Mouse (Mus musculus): ENCODE measurements around the gene Efcab9.
A peak's percentile ranks its signal among the peaks of the same experiment; 100 is the strongest.
"Not testable (repeated sequence)": the region's sequence is repeated elsewhere in the genome, so short reads cannot be mapped to it uniquely, and the experiment has no call there.

The Efcab9 gene

DNA sequence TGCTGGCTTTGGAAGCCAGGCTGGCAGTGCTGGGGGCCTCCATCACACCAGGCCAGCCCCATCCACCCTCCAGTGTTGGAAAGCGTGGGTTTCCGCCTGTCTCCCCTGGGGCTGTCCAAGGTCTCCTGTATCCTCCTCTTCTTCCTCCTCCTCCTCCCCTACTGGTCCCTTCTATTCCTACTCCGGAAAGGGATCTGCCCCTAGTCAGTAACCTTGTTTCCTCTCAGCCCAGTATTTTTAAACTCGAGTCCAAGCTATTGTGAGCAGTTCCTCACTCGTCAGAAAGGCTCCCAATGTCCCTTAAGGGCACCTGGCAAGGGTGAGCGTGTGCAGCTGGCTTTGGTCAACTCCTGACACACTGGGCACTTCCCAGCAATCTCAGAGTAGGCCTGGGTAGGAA lies 6.6 kb upstream of the Efcab9 start:
- no peak for DNase-seq (ENCODE audit: low spot score)

DNA sequence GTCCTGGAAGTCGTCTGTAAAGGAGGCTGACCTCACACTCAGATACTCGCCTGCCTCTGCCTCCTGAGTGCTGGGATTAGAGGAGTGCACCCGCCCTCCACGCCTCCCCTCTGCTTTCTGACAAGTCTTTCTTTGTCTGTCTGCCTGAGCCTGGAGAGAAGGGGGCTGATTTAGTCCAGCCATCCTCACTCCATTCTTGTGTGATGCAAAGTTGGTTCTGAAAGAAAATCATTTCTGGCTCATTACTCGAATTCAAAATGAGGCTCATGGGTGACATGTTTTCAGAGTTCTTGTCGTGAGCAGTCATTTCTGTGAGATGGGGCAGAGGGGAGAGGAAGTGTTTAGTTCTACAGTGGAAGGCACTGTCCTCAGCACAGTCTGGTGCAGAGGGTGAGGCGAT lies 5.1 kb upstream of the Efcab9 start:
- DNase-seq (ENCODE audit: low spot score): no peak

DNA sequence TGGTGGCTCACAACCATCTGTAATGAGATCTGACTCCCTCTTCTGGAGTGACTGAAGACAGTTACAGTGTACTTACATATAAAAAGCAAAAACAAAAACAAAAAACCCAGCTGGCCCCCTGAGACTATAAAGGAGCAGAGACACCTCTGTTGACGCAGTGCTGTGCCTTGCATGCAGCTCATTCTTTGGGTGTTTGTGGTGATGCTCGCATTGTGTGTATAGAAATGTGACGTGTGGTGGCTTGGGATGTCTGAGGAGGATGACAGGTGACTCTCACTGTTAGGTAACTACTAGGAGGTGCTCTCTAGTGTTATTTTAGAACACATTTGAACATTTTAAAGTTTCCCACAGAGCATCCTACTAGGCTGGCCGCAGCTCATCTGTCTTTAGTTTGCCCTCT lies 3.8 kb upstream of the Efcab9 start:
- DNase-seq (ENCODE audit: low spot score): no peak

DNA sequence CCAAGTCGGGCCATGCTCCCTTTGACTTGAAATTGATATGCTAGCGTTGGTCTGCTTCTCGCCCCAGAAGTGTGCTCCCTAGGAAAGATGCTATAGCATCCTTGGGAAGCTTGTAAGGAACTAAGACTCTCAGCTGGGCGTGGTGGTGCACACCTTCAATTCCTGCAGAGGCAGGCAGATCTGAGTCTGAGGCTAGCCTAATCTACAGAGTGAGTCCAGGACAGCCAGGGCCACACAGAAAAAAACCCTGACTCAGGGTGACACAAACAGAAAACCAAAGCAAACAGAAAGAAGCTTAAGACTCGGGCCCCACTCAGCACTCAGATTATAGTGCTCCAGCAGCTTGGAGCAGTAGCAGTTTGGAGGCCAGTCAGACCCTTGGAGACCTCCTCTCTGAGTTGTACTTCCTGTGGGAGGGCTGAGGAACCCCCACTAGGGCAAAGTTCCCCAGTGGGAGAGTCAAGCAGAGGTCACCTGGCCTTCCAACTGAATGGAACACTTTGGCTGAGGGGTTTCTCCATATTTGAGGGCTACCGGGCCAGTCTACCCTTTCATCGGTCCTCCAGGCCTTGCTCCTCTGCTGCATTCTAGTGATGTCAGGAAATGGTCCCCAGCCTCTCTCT lies 2.7 kb upstream of the Efcab9 start:
- DNase-seq (ENCODE audit: low spot score): no peak

DNA sequence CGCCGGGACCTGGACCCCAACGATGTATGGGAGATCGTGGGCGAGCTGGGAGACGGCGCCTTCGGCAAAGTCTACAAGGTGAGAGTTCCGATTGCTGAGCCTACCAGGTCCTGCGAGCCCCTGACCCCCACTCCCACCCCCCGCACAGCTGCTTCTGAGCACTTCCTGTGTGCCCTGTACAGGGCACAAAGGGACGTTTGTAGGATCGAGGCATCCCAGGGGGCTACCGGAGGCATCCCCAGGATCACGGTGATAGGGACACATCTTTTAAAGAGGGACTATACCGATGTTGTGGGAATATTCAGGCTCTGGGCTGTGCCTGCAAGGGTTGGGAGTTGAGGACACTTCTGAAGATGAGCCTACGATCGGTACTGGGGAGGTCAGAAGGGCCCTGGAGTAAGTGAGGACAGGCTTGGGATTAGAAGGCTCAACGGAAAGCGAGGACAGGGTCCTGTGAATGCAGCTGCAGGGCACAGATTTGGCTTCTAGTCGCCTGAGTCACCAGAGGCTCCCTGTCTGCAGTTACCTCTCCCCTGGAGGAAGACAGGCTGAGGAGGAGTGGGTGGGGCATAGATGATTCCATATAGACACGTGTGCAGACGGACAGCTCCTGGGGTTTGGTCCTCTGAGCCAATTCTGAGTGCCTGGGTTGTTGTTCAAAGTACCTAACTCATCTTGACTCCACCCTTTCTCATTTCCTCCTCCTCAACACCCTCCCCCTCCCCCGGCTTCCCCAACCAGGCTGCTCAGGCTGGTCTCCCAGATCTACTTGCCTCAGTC lies 1.8 kb upstream of the Efcab9 start:
- DNase-seq (ENCODE audit: low spot score): no peak

DNA sequence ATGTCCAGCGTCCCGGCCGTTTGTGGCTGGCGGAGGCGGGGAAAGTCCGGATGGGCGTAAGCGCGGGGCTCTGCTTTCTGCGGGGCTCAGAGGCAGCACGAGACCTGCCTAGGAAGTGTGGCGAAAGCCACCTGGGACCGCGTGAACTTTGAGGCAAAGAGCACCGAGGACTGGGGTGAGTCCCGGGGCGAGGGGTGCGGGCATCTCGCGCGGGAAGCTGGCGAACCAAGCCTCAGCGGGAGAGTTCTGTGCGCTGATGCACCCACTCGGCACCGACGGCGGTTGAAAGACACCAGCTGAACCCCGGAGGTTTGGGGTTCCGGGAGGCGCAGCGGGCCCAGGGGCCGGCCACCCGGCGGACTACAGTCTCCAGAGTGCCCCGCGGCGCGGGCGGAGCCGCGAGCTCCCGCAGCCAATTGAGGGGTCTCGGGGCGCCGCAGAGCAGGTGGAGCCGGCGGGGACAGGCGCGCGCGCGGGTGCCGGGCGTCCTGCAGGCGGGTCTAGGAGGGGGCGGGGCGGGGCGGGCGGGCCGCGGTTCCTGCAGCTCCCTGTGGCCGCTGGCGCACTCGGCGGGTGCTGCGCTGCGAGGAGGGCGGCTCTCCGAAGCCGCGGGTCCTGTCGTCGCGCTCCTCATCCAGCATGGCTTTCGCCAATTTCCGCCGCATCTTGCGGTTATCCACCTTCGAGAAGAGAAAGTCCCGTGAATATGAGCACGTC lies 1.0 kb upstream of the Efcab9 start, which contains the start of gene Stk10:
TSS of gene Stk10 (plus strand) at position 541 of the 717 bp plus-strand sequence.
- DNase-seq (ENCODE audit: low spot score): peak; percentile 92

DNA sequence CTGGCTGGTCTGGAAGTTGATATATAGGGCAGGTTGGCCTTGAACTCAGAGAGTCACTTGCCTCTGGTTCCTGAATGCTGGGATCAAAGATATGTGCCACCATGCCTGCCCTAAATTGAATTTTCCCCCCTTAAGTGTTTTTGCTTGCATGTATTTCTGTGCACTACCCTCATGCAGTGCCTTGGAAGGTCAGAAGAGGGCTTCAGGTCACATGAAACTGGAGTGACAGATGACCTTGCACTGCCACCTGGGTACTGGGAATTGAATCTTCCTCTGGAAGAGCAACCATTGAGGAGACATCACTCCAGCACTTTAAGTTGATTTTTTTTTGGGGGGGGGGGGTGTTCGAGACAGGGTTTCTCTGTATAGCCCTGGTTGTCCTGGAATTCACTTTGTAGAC lies 1.7 kb downstream of the Efcab9 start:
- DNase-seq (ENCODE audit: low spot score): no peak

DNA sequence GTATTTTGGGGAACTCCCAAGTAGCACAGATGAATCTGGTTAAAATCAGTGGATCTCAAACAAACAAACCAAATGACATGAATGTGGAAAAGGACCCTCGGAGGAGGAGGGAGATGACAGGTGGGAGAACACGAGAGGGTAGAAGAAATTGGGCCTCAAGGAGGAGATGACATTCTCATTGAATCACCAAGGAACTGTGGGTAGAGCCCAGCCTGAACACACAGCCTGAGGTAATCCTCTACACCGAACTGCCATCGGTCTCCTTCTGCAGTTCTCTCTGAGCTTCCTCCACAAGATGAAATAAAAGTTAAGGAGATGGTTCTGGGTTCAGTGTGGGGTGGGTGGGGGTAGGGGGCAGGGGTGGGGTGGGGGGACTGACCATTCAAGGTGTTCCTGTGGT lies 4.9 kb downstream of the Efcab9 start:
- DNase-seq (ENCODE audit: low spot score): no peak

DNA sequence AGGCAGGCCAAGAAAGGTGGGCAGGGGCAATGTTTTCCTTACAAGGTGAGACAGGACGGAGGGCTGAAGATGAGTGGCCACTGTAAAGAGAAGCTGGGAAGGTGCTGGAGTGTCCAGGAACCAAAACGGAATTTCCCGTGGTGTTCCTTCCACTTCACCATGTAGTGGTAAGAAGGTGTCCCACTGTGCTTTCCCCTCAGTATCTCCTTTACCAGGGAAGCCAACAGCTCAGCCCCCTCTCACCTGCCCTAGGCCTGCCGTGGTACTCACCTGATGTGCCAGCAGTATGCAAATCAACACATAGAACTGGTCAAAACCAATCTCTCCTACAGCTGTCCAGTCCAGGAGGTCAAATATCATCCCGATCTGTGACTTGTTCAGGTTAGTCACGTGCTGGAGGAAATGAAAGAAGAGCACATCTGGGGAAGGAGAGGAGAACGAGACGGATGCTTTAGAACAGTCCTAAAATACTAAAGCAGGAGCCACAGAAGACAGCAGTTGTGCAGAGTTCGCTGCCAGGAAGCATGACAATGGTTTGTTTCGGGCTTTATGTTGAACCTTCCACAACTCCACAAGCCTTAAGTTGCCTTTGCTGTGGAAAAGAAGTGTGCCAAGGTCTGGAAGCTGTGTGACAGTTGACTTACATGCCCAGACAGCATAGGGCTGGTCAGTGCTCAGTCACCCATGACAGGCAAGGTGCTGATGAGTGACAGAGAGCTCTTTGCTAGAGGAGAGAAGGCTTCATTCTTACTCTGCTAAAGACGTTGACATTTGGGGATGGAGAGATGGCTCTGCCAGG lies 7.6 kb downstream of the Efcab9 start:
- no peak for DNase-seq (ENCODE audit: low spot score)

DNA sequence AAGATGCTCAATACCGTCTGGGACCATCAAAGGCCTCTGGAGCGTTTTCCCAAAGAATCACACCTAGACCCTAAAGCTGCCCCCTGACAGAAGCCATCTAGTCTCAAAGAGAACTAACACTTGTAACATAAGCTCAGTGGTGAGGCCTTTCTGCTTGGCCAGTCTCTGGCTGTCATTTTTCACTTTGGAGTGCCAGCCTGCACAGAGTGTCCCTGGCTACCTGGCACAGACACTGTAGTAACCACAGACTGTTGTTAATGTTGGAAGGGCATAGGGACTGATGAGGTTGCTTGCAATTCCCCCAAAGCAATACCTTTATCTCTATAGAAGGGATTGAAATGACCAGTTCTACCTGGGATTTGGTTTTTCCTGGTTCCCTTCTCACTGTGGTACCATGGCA lies 10.6 kb downstream of the Efcab9 start:
- DNase-seq (ENCODE audit: low spot score): no peak

DNA sequence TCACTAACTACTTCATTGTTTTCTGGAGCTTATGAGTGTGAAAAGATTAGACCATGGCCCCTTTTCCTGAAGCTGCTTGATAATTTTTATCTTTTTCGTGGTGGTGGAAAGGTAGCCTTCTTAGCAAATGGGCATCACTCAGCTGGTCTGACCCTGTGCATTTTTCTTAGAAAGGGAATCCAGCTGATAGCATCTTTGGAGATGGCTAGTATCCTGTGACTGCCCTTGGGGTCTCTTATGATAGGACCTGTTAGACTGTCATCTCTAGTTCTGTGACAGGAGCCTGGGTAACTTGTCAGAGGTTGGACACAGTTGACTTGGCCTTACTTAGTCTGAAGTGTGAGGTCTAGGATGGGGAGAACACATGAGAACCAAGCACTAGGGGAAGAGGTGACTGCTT lies 12.5 kb downstream of the Efcab9 start:
- no peak for DNase-seq (ENCODE audit: low spot score)

DNA sequence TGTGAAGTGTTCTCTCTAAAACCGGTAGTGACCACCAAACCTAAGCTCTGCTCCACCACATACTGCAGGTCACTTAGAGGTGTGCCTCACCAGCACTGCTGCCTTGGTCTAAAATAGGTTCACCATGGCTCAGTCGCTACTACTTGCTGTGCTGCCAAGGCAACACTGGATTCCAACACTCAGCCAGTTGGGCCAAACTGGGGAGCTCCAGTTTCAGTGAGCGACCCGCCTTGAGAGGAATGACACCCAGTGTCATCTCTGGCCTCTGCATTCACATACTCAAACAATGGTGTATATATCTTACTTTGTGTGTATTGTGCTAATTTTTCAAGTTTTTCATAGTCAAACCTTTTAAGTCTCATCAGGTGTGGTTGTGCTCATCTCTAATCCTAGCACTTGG lies 13.1 kb downstream of the Efcab9 start:
- no peak for DNase-seq (ENCODE audit: low spot score)

DNA sequence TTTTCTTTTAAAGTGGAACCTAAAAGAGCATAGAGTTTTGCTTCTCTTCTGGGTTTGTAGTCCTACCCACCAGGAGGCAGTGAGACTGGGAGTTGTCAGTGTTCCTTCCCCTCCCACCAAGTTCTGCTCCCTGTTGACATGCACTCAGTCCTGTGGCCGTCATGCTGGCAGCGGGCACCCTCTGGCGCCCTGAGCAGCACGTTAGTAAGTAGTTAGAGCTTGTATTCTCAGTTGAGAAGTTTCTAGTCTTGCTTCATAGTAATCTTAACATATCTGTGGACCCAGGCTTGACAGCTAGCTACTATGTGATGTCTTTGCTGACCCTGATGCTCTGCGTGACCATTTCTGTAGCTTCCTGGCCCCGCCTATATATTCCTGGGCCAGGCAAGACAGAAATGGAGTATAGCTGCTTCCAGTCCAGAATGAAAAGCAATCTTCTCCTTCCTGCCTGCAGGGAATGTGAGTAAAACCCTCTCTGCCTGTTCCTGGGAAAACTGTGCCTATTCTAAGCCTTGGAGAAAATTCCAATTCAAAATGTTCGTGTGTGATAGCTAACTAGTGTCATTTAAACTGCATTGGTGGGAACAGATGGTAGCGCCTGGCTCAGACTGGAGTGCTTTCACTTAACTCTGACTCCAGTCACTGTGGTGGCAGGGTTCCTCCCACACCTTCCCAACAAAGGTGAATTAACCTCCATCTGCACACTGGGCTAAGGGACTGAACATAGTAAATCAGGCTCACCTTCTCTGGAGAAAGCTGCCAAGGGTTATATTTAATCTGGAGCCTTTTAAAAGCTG lies 14.8 kb downstream of the Efcab9 start:
- DNase-seq (ENCODE audit: low spot score): no peak

DNA sequence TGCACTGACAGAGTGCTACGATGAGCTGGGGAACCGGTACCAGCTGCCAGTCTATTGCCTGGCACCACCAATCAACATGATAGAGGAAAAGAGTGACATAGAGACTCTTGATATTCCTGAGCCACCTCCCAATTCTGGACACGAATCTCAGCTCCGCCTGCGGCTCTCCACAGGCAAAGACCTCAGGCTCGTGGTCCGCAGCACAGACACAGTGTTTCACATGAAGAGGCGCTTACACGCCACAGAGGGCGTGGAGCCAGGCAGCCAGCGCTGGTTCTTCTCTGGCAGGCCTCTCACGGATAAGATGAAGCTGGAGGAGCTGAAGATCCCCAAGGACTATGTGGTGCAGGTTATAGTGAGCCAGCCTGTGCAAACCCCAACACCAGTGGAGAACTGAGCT lies 15.8 kb downstream of the Efcab9 start:
- no peak for DNase-seq (ENCODE audit: low spot score)

DNA sequence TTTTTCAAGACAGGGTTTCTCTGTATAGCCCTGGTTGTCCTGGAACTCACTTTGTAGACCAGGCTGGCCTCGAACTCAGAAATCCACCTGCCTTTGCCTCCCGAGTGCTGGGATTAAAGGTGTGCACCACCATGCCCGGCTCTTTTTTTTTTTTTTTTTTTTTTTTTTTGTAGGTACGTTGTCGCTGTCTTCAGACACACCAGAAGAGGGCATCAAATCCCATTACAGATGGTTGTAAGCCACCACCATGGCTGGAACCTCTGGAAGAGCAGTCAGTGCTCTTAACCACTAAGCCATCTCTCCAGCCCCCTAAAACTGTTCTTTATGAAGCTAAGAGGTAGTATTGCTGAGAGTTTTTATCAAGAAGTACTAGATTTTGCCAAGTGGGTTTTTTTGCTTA lies 17.0 kb downstream of the Efcab9 start:
- not testable (repeated sequence) for DNase-seq (ENCODE audit: low spot score)

DNA sequence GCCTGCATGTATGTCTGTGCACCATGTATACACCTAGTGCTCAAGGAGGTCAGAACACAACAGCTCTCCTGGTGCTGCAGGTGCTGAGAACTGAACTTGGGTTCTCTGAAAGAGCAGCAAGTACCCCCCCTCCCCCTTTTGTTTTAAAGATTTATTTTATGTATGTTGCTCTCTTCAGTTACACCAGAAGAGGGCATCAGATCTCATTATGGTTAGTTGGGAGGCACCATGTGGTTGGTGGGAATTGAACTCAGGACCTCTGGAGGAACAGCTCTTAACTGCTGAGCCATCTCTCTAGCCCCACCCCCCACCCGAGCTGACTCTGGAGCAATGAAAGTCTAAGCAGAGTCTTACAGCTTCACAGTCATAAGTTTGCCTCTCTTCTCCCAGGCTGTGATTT lies 21.0 kb downstream of the Efcab9 start:
- no peak for DNase-seq (ENCODE audit: low spot score)

DNA sequence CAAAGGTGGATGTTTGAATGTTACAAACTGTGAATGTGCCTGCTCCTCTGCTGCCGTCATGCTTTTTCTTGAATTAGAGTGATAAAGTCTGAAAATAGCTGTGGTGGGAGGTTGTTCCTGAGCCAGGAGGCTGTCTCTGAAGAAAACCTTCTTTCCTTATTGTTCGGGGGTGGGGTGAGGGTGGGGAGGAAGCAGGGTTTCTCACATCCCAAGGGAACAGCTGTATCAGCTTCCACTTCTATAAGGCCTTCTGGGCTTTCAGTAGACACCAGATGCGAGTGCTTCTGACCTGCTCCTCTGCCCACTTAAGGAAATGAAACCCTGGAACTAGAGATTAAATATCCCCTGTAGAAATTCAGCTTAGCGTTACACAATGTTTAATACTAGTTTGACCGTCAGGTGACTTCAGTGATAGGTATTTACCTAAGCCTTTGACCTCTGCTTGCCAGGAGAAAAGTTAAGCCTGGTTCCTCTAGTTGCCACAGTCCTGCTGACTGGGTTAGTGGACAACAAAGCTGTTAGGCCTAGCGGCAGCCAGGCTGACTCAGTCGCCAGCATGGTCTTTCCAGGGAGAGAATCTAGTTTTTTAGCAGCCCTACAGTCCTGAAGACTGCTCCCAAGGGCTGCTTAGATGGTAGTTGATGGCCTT lies 26.7 kb downstream of the Efcab9 start:
- no peak for DNase-seq (ENCODE audit: low spot score)

DNA sequence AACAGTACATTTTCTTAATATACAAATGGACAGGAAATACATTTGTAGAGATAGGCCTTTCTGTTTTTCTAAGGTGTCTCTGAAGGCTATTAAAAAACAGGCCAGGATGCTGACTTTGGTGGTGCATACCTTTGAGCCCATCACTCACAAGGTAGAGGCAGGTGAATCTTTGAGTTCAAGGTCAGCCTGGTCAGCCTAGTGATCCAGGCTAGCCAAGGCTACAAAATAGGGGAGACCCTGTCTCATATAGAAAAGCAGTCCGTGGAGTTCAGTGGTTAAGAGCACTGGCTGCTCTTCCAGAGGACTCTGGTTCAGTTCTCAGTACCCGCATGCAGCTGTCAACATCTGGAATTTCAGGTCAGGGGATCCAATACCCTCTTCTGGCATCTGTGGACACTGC lies 28.2 kb downstream of the Efcab9 start:
- no peak for DNase-seq (ENCODE audit: low spot score)

DNA sequence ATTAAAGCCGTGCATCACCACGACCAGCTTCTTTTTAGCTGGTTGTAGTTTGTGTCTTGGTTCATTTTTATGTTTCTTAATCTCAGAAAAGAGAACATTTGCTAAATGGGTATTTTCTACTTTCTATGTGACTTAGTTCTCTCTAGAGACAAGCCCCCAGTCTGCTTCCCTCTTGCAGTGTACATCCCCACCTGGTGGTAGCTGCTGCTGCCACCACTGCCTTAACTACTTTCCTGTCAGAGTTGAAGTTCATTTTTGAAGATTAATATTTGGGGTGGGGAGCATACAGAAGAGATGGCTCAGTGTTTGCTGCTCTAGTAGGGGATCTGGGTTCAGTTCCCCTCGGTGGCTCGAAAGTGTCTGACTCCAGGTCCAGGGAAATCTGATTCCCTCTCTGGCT lies 31.9 kb downstream of the Efcab9 start:
- no peak for DNase-seq (ENCODE audit: low spot score)

DNA sequence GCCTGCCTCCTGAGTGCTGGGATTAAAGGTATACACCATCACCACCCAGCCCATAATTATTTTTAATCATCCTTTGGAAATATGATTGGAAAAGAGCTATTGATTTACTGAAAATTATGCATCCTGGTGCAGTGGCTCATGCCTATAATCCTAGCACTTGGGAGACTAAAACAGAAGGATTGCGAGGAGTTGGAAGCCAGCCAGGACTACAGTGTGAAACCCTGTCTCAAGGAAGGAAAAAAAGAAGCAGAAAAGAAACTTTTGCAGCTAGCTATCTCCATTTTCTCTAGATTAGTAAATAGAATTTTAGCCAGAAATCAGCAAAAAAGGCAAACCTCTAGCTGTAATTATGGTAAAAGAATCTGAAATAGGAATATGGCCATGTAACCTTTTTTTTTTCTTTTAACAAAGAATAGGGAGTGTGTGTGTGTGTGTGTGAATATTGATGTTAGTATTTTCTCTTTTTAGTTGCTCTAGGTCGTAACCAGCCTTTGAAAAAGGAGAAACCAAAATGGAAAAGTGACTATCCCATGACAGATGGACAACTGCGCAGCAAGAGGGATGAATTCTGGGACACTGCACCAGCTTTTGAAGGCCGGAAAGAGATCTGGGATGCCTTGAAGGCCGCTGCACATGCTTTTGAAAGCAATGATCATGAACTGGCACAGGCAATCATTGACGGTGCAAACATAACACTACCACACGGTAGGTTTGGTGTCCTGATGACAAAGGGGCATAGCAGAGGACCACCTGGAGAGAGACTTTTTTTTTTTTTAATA lies 32.9 kb downstream of the Efcab9 start:
- peak; percentile 30 for DNase-seq (ENCODE audit: low spot score)
